Mouse (Mus musculus) heart, postnatal 10 days (tissue): Measurements from ENCODE around the gene Zc3h14. TPM values are rescaled to one million over a fixed set of nuclear protein-coding genes. Genes with fewer than 3 reads are reported as not detected.

Experiments used
- DNase-seq, 2 experiments: peaks; one replicate each; pipeline ENCODE4 v3.0.0; 2021
- intact Hi-C: fragments of 180-260 bp; cut with DNase I; formaldehyde crosslinking; loops from one replicate; pipeline ENCODE4 v1.15.1; 2025
- total RNA-seq, 2 experiments: library from RNA; stranded (reverse); gene quantifications; 2 replicates each; pipeline ENCODE4 v1.2.3; 2021

Zc3h14 gene
- total RNA-seq: 10 to 100 TPM; 69.2 to 70.7 TPM

- DNase-seq: peak; percentile 93 to 94
- intact Hi-C loops: no loop called here
Measured at GRCm38 (mm10) chr12:98746746-98747379, at the start of gene Zc3h14. Gene Zc3h14, plus strand, starts transcription at chr12:98746964.

GRCm38 (mm10) chr12:98697202-98697601, 49.6 kb upstream of the Zc3h14 start:
- DNase-seq: no peak
- intact Hi-C loops: no loop called here

- intact Hi-C loops: no loop called here
- DNase-seq: no peak
Measured at GRCm38 (mm10) chr12:98701564-98701963, 45.2 kb upstream of the Zc3h14 start.

GRCm38 (mm10) chr12:98703554-98703953, 43.2 kb upstream of the Zc3h14 start:
- intact Hi-C loops: no loop called here
- no peak for DNase-seq

GRCm38 (mm10) chr12:98703961-98704360, 42.8 kb upstream of the Zc3h14 start:
- DNase-seq: no peak
- intact Hi-C loops: no loop called here

- DNase-seq: no peak
- intact Hi-C loops: no loop called here
Measured at GRCm38 (mm10) chr12:98712819-98713218, 33.9 kb upstream of the Zc3h14 start.

GRCm38 (mm10) chr12:98713621-98714103, 33.1 kb upstream of the Zc3h14 start:
- no peak for DNase-seq
- intact Hi-C loops: no loop called here

GRCm38 (mm10) chr12:98714757-98715156, 32.0 kb upstream of the Zc3h14 start:
- DNase-seq: peak; percentile 27 to 31
- intact Hi-C loops: no loop called here

- intact Hi-C loops: no loop called here
- DNase-seq: no peak
Measured at GRCm38 (mm10) chr12:98716142-98716541, 30.6 kb upstream of the Zc3h14 start.

GRCm38 (mm10) chr12:98720628-98721027, 26.1 kb upstream of the Zc3h14 start:
- DNase-seq: peak in 1 of 2 experiments; percentile 25
- intact Hi-C loops: no loop called here

GRCm38 (mm10) chr12:98721030-98721429, 25.7 kb upstream of the Zc3h14 start:
- intact Hi-C loops: no loop called here
- DNase-seq: no peak

GRCm38 (mm10) chr12:98724224-98724623, 22.5 kb upstream of the Zc3h14 start:
- intact Hi-C loops: no loop called here
- no peak for DNase-seq

- DNase-seq: no peak
- intact Hi-C loops: no loop called here
Measured at GRCm38 (mm10) chr12:98724976-98725375, 21.8 kb upstream of the Zc3h14 start.

GRCm38 (mm10) chr12:98726078-98726477, 20.7 kb upstream of the Zc3h14 start:
- no peak for DNase-seq

GRCm38 (mm10) chr12:98727186-98727585, 19.6 kb upstream of the Zc3h14 start:
- DNase-seq: no peak
- intact Hi-C loops: no loop called here

More at GRCm38 (mm10) chr12:98726078-98726477, 20.7 kb upstream of the Zc3h14 start:
- intact Hi-C loops: no loop called here

GRCm38 (mm10) chr12:98730682-98731081, 16.1 kb upstream of the Zc3h14 start:
- DNase-seq: no peak
- intact Hi-C loops: no loop called here

GRCm38 (mm10) chr12:98733165-98733564, 13.6 kb upstream of the Zc3h14 start:
- intact Hi-C loops: no loop called here
- no peak for DNase-seq

GRCm38 (mm10) chr12:98733776-98734175, 13.0 kb upstream of the Zc3h14 start:
- no peak for DNase-seq
- intact Hi-C loops: no loop called here

- intact Hi-C loops: no loop called here
- peak; percentile 89 to 91 for DNase-seq
Measured at GRCm38 (mm10) chr12:98734246-98734879, 12.4 kb upstream of the Zc3h14 start.

- intact Hi-C loops: loop anchor here (5.0 kb wide), 1 partner anchor 58 kb away; no protein-coding TSS in a partner anchor
- DNase-seq: no peak
Measured at GRCm38 (mm10) chr12:98734880-98735801, 11.6 kb upstream of the Zc3h14 start.
